Mouse (Mus musculus): ENCODE measurements around the gene Cd69.
A peak's percentile ranks its signal among the peaks of the same experiment; 100 is the strongest.

Gene Cd69

GRCm38 (mm10) chr6:129275220-129275619, at the start of gene Cd69:
TSS of gene Cd69 (minus strand) at chr6:129275436.
- no peak for DNase-seq (ENCODE audit: low spot score)

GRCm38 (mm10) chr6:129319331-129319730, 44.1 kb upstream of the Cd69 start:
- no peak for DNase-seq (ENCODE audit: low spot score)

GRCm38 (mm10) chr6:129318395-129318794, 43.2 kb upstream of the Cd69 start:
- no peak for DNase-seq (ENCODE audit: low spot score)

- DNase-seq (ENCODE audit: low spot score): no peak
Observed at GRCm38 (mm10) chr6:129316463-129316862, 41.2 kb upstream of the Cd69 start.

GRCm38 (mm10) chr6:129315698-129316097, 40.5 kb upstream of the Cd69 start:
- DNase-seq (ENCODE audit: low spot score): no peak

- DNase-seq (ENCODE audit: low spot score): no peak
Observed at GRCm38 (mm10) chr6:129314655-129315168, 39.5 kb upstream of the Cd69 start.

GRCm38 (mm10) chr6:129312499-129312898, 37.3 kb upstream of the Cd69 start:
- DNase-seq (ENCODE audit: low spot score): no peak

GRCm38 (mm10) chr6:129304180-129304579, 28.9 kb upstream of the Cd69 start:
- no peak for DNase-seq (ENCODE audit: low spot score)

GRCm38 (mm10) chr6:129288708-129289107, 13.5 kb upstream of the Cd69 start:
- DNase-seq (ENCODE audit: low spot score): no peak

GRCm38 (mm10) chr6:129284384-129285104, 9.3 kb upstream of the Cd69 start:
- no peak for DNase-seq (ENCODE audit: low spot score)

- DNase-seq (ENCODE audit: low spot score): no peak
Observed at GRCm38 (mm10) chr6:129283271-129283670, 8.0 kb upstream of the Cd69 start.

- DNase-seq (ENCODE audit: low spot score): no peak
Observed at GRCm38 (mm10) chr6:129276483-129276882, 1.2 kb upstream of the Cd69 start.

GRCm38 (mm10) chr6:129275624-129276203, 478 bp upstream of the Cd69 start:
- DNase-seq (ENCODE audit: low spot score): no peak

GRCm38 (mm10) chr6:129274476-129274875, 760 bp downstream of the Cd69 start:
- no peak for DNase-seq (ENCODE audit: low spot score)

- no peak for DNase-seq (ENCODE audit: low spot score)
Observed at GRCm38 (mm10) chr6:129273662-129274061, 1.6 kb downstream of the Cd69 start.

GRCm38 (mm10) chr6:129266438-129267022, 8.7 kb downstream of the Cd69 start:
- no peak for DNase-seq (ENCODE audit: low spot score)

- DNase-seq (ENCODE audit: low spot score): no peak
Observed at GRCm38 (mm10) chr6:129265821-129266220, 9.4 kb downstream of the Cd69 start.

GRCm38 (mm10) chr6:129260940-129261339, 14.3 kb downstream of the Cd69 start:
- DNase-seq (ENCODE audit: low spot score): no peak

GRCm38 (mm10) chr6:129260034-129260433, 15.2 kb downstream of the Cd69 start:
- DNase-seq (ENCODE audit: low spot score): no peak

GRCm38 (mm10) chr6:129256018-129256417, 19.2 kb downstream of the Cd69 start:
- DNase-seq (ENCODE audit: low spot score): peak; percentile 50

- peak; percentile 84 for DNase-seq (ENCODE audit: low spot score)
Observed at GRCm38 (mm10) chr6:129254949-129255602, 20.2 kb downstream of the Cd69 start.

- no peak for DNase-seq (ENCODE audit: low spot score)
Observed at GRCm38 (mm10) chr6:129254314-129254713, 20.9 kb downstream of the Cd69 start.

GRCm38 (mm10) chr6:129248243-129248642, 27.0 kb downstream of the Cd69 start:
- peak; percentile 9 for DNase-seq (ENCODE audit: low spot score)

Data from embryo, embryonic 10.5 days (tissue).